Mouse (Mus musculus) kidney, adult 9 months (tissue): ENCODE measurements around the gene Specc1l.

Experiments
- DNase-seq: peaks from one replicate; pipeline ENCODE4 v3.0.0; 2022

Specc1l gene

GRCm38 (mm10) chr10:75211807-75212645, at the start of gene Specc1l:
TSS of gene Specc1l (plus strand) at chr10:75212073.
- peak; percentile 96 for DNase-seq

GRCm38 (mm10) chr10:75165825-75166481, 45.9 kb upstream of the Specc1l start:
- no peak for DNase-seq

- DNase-seq: no peak
These were observed 45.3 kb upstream of the Specc1l start for GRCm38 (mm10) chr10:75166601-75167000.

- peak; percentile 39 for DNase-seq
These were observed 41.5 kb upstream of the Specc1l start for GRCm38 (mm10) chr10:75170207-75170850.

- no peak for DNase-seq
These were observed 38.8 kb upstream of the Specc1l start for GRCm38 (mm10) chr10:75173056-75173455.

GRCm38 (mm10) chr10:75173712-75174111, 38.2 kb upstream of the Specc1l start:
- DNase-seq: no peak

- DNase-seq: peak; percentile 45
These were observed 35.4 kb upstream of the Specc1l start for GRCm38 (mm10) chr10:75176494-75176893.

- DNase-seq: no peak
These were observed 33.0 kb upstream of the Specc1l start for GRCm38 (mm10) chr10:75178911-75179310.

- peak; percentile 76 for DNase-seq
These were observed 29.6 kb upstream of the Specc1l start for GRCm38 (mm10) chr10:75182151-75182774.

GRCm38 (mm10) chr10:75184826-75185225, 27.0 kb upstream of the Specc1l start:
- DNase-seq: no peak

GRCm38 (mm10) chr10:75186551-75186950, 25.3 kb upstream of the Specc1l start:
- DNase-seq: no peak

GRCm38 (mm10) chr10:75187366-75188056, 24.4 kb upstream of the Specc1l start:
- DNase-seq: no peak

- DNase-seq: no peak
These were observed 20.2 kb upstream of the Specc1l start for GRCm38 (mm10) chr10:75191647-75192046.

GRCm38 (mm10) chr10:75197817-75198216, 14.1 kb upstream of the Specc1l start:
- no peak for DNase-seq

- no peak for DNase-seq
These were observed 11.1 kb upstream of the Specc1l start for GRCm38 (mm10) chr10:75200733-75201132.

GRCm38 (mm10) chr10:75206192-75206591, 5.7 kb upstream of the Specc1l start:
- DNase-seq: no peak

GRCm38 (mm10) chr10:75210841-75211240, 1.0 kb upstream of the Specc1l start:
- DNase-seq: no peak

- peak; percentile 32 for DNase-seq
These were observed 1.1 kb downstream of the Specc1l start for GRCm38 (mm10) chr10:75212981-75213380.

- DNase-seq: no peak
These were observed 8.8 kb downstream of the Specc1l start for GRCm38 (mm10) chr10:75220722-75221121.

- no peak for DNase-seq
These were observed 10.2 kb downstream of the Specc1l start for GRCm38 (mm10) chr10:75221936-75222610.

GRCm38 (mm10) chr10:75222611-75222998, 10.7 kb downstream of the Specc1l start:
- no peak for DNase-seq

- no peak for DNase-seq
These were observed 12.3 kb downstream of the Specc1l start for GRCm38 (mm10) chr10:75224154-75224553.
